ENCODE assay signal across 10 mouse cellular contexts in the genomic region with DNA sequence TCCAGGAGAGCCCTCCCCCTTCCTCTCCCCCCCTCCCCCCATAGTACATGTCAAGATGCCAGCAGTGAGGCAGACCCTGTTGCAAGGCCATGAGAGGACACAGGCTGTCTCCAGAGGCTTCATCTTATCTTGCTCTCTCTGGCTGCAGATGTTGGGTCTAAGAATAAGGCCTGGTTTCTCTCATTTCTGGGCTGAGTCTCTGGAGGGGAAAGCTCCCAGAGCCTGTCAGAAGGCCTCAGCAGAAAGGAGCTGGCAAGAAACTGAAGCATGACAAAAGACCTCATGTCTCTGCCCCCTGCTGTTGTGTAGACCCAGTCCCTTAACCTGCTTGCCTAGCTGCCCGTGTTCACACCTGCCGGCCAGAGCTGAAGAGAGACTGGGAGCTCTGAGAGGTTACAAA. TPM values are rescaled to one million over a fixed set of nuclear protein-coding genes. Genes with fewer than 3 reads are reported as not detected.
DNase-seq lines count a peak whose midpoint lies in the region; ATAC-seq and TF ChIP-seq lines count a peak whose summit lies in the region.
"Had no signal": no experiment of that assay in that cellular context is flagged by ENCODE, and none has a peak within 500 bp of the region (broad histone marks: within the 10 kb centered on the region; RNA-seq: fewer than 3 reads in every experiment).

No protein-coding gene starts in this region.

- no peaks in the 10 kb centered on the region for H3K27me3 ChIP-seq in kidney, embryonic 15.5 days
- H3K27me3 ChIP-seq in heart, embryonic 11.5 days (ENCODE audit: control insufficient read depth, insufficient read depth, low read length), result no peaks in the 10 kb centered on the region
- H3K27me3 ChIP-seq in limb, embryonic 14.5 days (ENCODE audit: control insufficient read depth, insufficient read depth, low read length), result no peaks in the 10 kb centered on the region

- ATAC-seq in kidney, embryonic 15.5 days (replicated peaks; ENCODE audit: low FRiP score), result no peak
- ATAC-seq in heart, embryonic 11.5 days (replicated peaks; ENCODE audit: insufficient number of reproducible peaks, low FRiP score, low TSS enrichment), result 0 out of 2 replicates have a peak, but pooled peaks have one; percentile 16
- ATAC-seq in limb, embryonic 14.5 days (ENCODE audit: low FRiP score, low read depth), result no peak
- ATAC-seq in erythroblast, adult 5-6 weeks (replicated peaks; ENCODE audit: low FRiP score, poor library complexity, severe bottlenecking), result no peak

- WGBS in kidney, embryonic 15.5 days, result 45% methylated on average over 2 of the region's 2 CpGs
- WGBS in heart, embryonic 11.5 days (ENCODE audit: insufficient replicate concordance), result 33% methylated on average over 2 of the region's 2 CpGs
- WGBS in limb, embryonic 14.5 days, result 47% methylated on average over 2 of the region's 2 CpGs

- no peak overlapping the region for H3K4me3 ChIP-seq in kidney, embryonic 15.5 days (replicated peaks)
- no peak overlapping the region for H3K4me3 ChIP-seq in heart, embryonic 11.5 days (ENCODE audit: low read depth, low read length)
- no peak overlapping the region for H3K4me3 ChIP-seq in limb, embryonic 14.5 days (replicated peaks; ENCODE audit: low read length)

- peak overlapping the region; percentile 80 for H3K27ac ChIP-seq in kidney, embryonic 15.5 days
- H3K27ac ChIP-seq in heart, embryonic 11.5 days (ENCODE audit: low read depth, low read length), result peak overlapping the region; percentile 23; the same call in 1 of the 2 replicates
- H3K27ac ChIP-seq in limb, embryonic 14.5 days (replicated peaks; ENCODE audit: low read depth, low read length), result peak overlapping the region; percentile 84

- intact Hi-C loops in left cerebral cortex, postnatal 14 days (cut with DNase I), result no loop called here

- H3K9me3 ChIP-seq in kidney, embryonic 15.5 days (replicated peaks), result no peaks in the 10 kb centered on the region
- no peaks in the 10 kb centered on the region for H3K9me3 ChIP-seq in heart, embryonic 11.5 days (replicated peaks; ENCODE audit: control insufficient read depth, low read length)
- no peaks in the 10 kb centered on the region for H3K9me3 ChIP-seq in limb, embryonic 14.5 days (ENCODE audit: control insufficient read depth, low read length)

- H3K36me3 ChIP-seq in kidney, embryonic 15.5 days, result no peaks in the 10 kb centered on the region
- no peaks in the 10 kb centered on the region for H3K36me3 ChIP-seq in heart, embryonic 11.5 days (ENCODE audit: control insufficient read depth, insufficient read depth, low read length)
- no peaks in the 10 kb centered on the region for H3K36me3 ChIP-seq in limb, embryonic 14.5 days (ENCODE audit: control insufficient read depth, insufficient read depth, low read length)

- no peak for TF ChIP-seq POLR2A in limb, embryonic 14.5 days (IDR thresholded peaks at IDR 0.05; ENCODE audit: borderline replicate concordance, extremely low read depth, insufficient read depth, insufficient read length)

- H3K9ac ChIP-seq in kidney, embryonic 15.5 days, result no peak overlapping the region
- peak overlapping the region; percentile 12; the same call in 1 of the 2 replicates for H3K9ac ChIP-seq in heart, embryonic 11.5 days (ENCODE audit: low read depth, low read length)
- no peak overlapping the region for H3K9ac ChIP-seq in limb, embryonic 14.5 days (ENCODE audit: low read depth, low read length, severe bottlenecking)

- DNase-seq in kidney, adult 18-20 months, result no peak
- peak; percentile 48 for DNase-seq in adipocyte (ENCODE audit: low spot score)
- no peak for DNase-seq in limb, embryonic 14.5 days (ENCODE audit: low spot score)
- no peak for DNase-seq in left cerebral cortex, postnatal 14 days (ENCODE audit: low spot score in 2 of 2)
- DNase-seq in frontal cortex, postnatal 10 days (ENCODE audit: low spot score in 2 of 2), result no peak
- DNase-seq: thymus, postnatal 4 days had no signal

- H3K4me2 ChIP-seq in kidney, embryonic 15.5 days, result no peak overlapping the region
- no peak overlapping the region; the same call in 1 of the 2 replicates for H3K4me2 ChIP-seq in heart, embryonic 11.5 days
- no peak overlapping the region for H3K4me2 ChIP-seq in limb, embryonic 14.5 days (replicated peaks; ENCODE audit: low read depth, low read length, severe bottlenecking)

- H3K4me1 ChIP-seq in kidney, embryonic 15.5 days, result peaks cover 50% of the 10 kb centered on the region
- peaks cover 38% of the 10 kb centered on the region for H3K4me1 ChIP-seq in heart, embryonic 11.5 days (ENCODE audit: control insufficient read depth, insufficient read depth, low read length)
- H3K4me1 ChIP-seq in limb, embryonic 14.5 days (ENCODE audit: control insufficient read depth, insufficient read depth, low read length), result peaks cover 45% of the 10 kb centered on the region

RNA-seq across cellular contexts. Expression of a gene that starts 19.5 kb away (rescaled TPM):
- 46.3 and 46.4 TPM in 2 replicates for polyA plus RNA-seq in kidney, embryonic 15.5 days (2015; fragmentation: Nextera tagmentation; extraction: Ambion mirVana)
- 43.9 and 50.2 TPM in 2 replicates for polyA plus RNA-seq in heart, embryonic 11.5 days (2014; fragmentation: Nextera tagmentation; extraction: Ambion mirVana)
- 35.9 and 41.3 TPM in 2 replicates for polyA plus RNA-seq in limb, embryonic 14.5 days (2012; rRNA removed)
- polyA plus RNA-seq in limb, embryonic 14.5 days (2014; fragmentation: Nextera tagmentation; extraction: Ambion mirVana), result 52.3 and 54.8 TPM in 2 replicates
- total RNA-seq in left cerebral cortex, postnatal 14 days (2021), result 1 to 10 TPM; 6.5 to 9.0 TPM
- total RNA-seq in erythroblast, adult 5-6 weeks (2015; ENCODE audit: low replicate concordance), result 34.5 and 42.3 TPM in 2 replicates
- total RNA-seq in erythroblast, adult 5-6 weeks (2017; ENCODE audit: low replicate concordance), result 29.7 and 31.4 TPM in 2 replicates

RNA-seq across cellular contexts. Expression of a gene that starts 46.5 kb away (rescaled TPM):
- polyA plus RNA-seq in kidney, embryonic 15.5 days (2015; fragmentation: Nextera tagmentation; extraction: Ambion mirVana), result 1.1 and 31.9 TPM in 2 replicates
- polyA plus RNA-seq in heart, embryonic 11.5 days (2014; fragmentation: Nextera tagmentation; extraction: Ambion mirVana), result 5.9 and 7.9 TPM in 2 replicates
- polyA plus RNA-seq in limb, embryonic 14.5 days (2012; rRNA removed), result 0.49 and 1.4 TPM in 2 replicates
- not detected in 2 replicates for polyA plus RNA-seq in limb, embryonic 14.5 days (2014; fragmentation: Nextera tagmentation; extraction: Ambion mirVana)
- total RNA-seq in left cerebral cortex, postnatal 14 days (2021), result not detected
- total RNA-seq in erythroblast, adult 5-6 weeks (2015; ENCODE audit: low replicate concordance), result not detected in 2 replicates
- total RNA-seq in erythroblast, adult 5-6 weeks (2017; ENCODE audit: low replicate concordance), result not detected in 2 replicates
- total RNA-seq: gastrocnemius, adult 18-20 months had no signal

Comparison
In these comparisons a context has a peak if more than half of its experiments do, and no peak if none do; other contexts are left out.
1. H3K27ac ChIP-seq: peak in every context shown above with its lines; median percentile 84 in limb, embryonic 14.5 days; 80 in kidney, embryonic 15.5 days; 23 in heart, embryonic 11.5 days.